Mouse (Mus musculus) adrenal gland, postnatal 36 days (tissue): Measurements from ENCODE around the gene Tbx4. TPM values are rescaled to one million over a fixed set of nuclear protein-coding genes. Genes with fewer than 3 reads are reported as not detected.

Source experiments
- total RNA-seq, 2 experiments: library from RNA; stranded (reverse); gene quantifications; 2 replicates each; pipeline ENCODE4 v1.2.3; 2021

Tbx4 gene
- total RNA-seq, 2 experiments from 2014 or later, result not detected

Other genes with a start within 250 kb of the Tbx4 start
- 10 to 100 TPM; 22.3 to 29.0 TPM for gene Tbx2, start 53.9 kb upstream of the Tbx4 start, total RNA-seq
- gene Gm11444, start 36.1 kb upstream of the Tbx4 start, total RNA-seq, result not detected